Mouse (Mus musculus) erythroblast, embryonic 14.5 days (primary cell): ENCODE data around the gene Lap3.

Experiments
- GATA1 ChIP-seq: IDR thresholded peaks from 2 replicates; pipeline ENCODE4 v1.6.1; 2012; ENCODE audit warnings: low read length, inconsistent platforms, mixed read lengths
- TAL1 ChIP-seq: IDR thresholded peaks from 3 replicates; pipeline ENCODE4 v1.6.1; 2012; ENCODE audit warnings: low read length, inconsistent platforms, mixed read lengths

GRCm38 (mm10) chr5:45449831-45450716 is 43.1 kb upstream of the Lap3 start, which contains the start of gene Qdpr:
- TF ChIP-seq GATA1 (no peak), TAL1 (no peak)
